Mouse (Mus musculus): ENCODE results near the gene Mfap1b. TPM values are rescaled to one million over a fixed set of nuclear protein-coding genes. Genes with fewer than 3 reads are reported as not detected.

The Mfap1b gene
- polyA plus RNA-seq (2012; rRNA removed; ENCODE audit: low replicate concordance) = 3.8 and 4.4 TPM in 2 replicates

GRCm38 (mm10) chr2:121473301-121474179, at the start of gene Mfap1b:
TSS of gene Mfap1b (minus strand) at chr2:121474067.

GRCm38 (mm10) chr2:121505942-121506882, 32.3 kb upstream of the Mfap1b start, which contains the start of the genes Mfap1a and Wdr76:
TSS of gene Mfap1a (minus strand) at chr2:121506665.
TSS of gene Wdr76 (plus strand) at chr2:121506723.

GRCm38 (mm10) chr2:121456692-121457642, 16.9 kb downstream of the Mfap1b start, which contains the start of gene Serinc4:
TSS of gene Serinc4 (minus strand) at chr2:121456781.

GRCm38 (mm10) chr2:121452990-121453389, 20.9 kb downstream of the Mfap1b start, which contains the start of gene Hypk:
TSS of gene Hypk (plus strand) at chr2:121453290.

GRCm38 (mm10) chr2:121448739-121449535, 24.9 kb downstream of the Mfap1b start, which contains the start of gene Serf2:
TSS of gene Serf2 (plus strand) at chr2:121449195.

GRCm38 (mm10) chr2:121444178-121444577, 29.7 kb downstream of the Mfap1b start, which contains the start of gene Ell3:
TSS of gene Ell3 (minus strand) at chr2:121444278.

GRCm38 (mm10) chr2:121413387-121414042, 60.4 kb downstream of the Mfap1b start, which contains the start of the genes Pdia3 and Catsper2:
TSS of gene Pdia3 (plus strand) at chr2:121413775.
TSS of gene Catsper2 (minus strand) at chr2:121413792.

Other genes with a start within 250 kb of the Mfap1b start
- 22.0 and 53.0 TPM in 2 replicates for gene Trp53bp1, start 202.7 kb downstream of the Mfap1b start, polyA plus RNA-seq (2012; rRNA removed; ENCODE audit: low replicate concordance)
- gene Map1a, start 184.5 kb downstream of the Mfap1b start, polyA plus RNA-seq (2012; rRNA removed; ENCODE audit: low replicate concordance) = 4.3 and 18.5 TPM in 2 replicates
- 57.7 and 96.8 TPM in 2 replicates for gene Ppip5k1, start 118.7 kb downstream of the Mfap1b start, polyA plus RNA-seq (2012; rRNA removed; ENCODE audit: low replicate concordance)
- 0.42 and 25.2 TPM in 2 replicates for gene Ckmt1, start 116.4 kb downstream of the Mfap1b start, polyA plus RNA-seq (2012; rRNA removed; ENCODE audit: low replicate concordance)
- 0.11 TPM in 1 of 2 replicates, not detected in the other for gene Strc, start 86.9 kb downstream of the Mfap1b start, polyA plus RNA-seq (2012; rRNA removed; ENCODE audit: low replicate concordance)
- gene Pdia3, start 60.3 kb downstream of the Mfap1b start, polyA plus RNA-seq (2012; rRNA removed; ENCODE audit: low replicate concordance) = 163 and 618 TPM in 2 replicates
- 3.1 and 4.3 TPM in 2 replicates for gene Catsper2, start 60.3 kb downstream of the Mfap1b start, polyA plus RNA-seq (2012; rRNA removed; ENCODE audit: low replicate concordance)
- 0.26 and 2.6 TPM in 2 replicates for gene Ell3, start 29.8 kb downstream of the Mfap1b start, polyA plus RNA-seq (2012; rRNA removed; ENCODE audit: low replicate concordance)
- gene Serf2, start 24.9 kb downstream of the Mfap1b start, polyA plus RNA-seq (2012; rRNA removed; ENCODE audit: low replicate concordance) = 363 and 470 TPM in 2 replicates
- 7.2 and 9.2 TPM in 2 replicates for gene Hypk, start 20.8 kb downstream of the Mfap1b start, polyA plus RNA-seq (2012; rRNA removed; ENCODE audit: low replicate concordance)
- gene Serinc4, start 17.3 kb downstream of the Mfap1b start, polyA plus RNA-seq (2012; rRNA removed; ENCODE audit: low replicate concordance) = 0.57 and 0.72 TPM in 2 replicates
- 4.0 and 5.1 TPM in 2 replicates for gene Mfap1a, start 32.6 kb upstream of the Mfap1b start, polyA plus RNA-seq (2012; rRNA removed; ENCODE audit: low replicate concordance)
- gene Wdr76, start 32.7 kb upstream of the Mfap1b start, polyA plus RNA-seq (2012; rRNA removed; ENCODE audit: low replicate concordance) = 2.5 and 4.3 TPM in 2 replicates